Mouse (Mus musculus): ENCODE data around the gene Syn2. TPM values are rescaled to one million over a fixed set of nuclear protein-coding genes. Genes with fewer than 3 reads are reported as not detected.

The Syn2 gene
- total and polyA plus RNA-seq, 3 experiments, result 4.4 to 5.4 (median 4.5) TPM

- no peak overlapping the region for H3K9ac ChIP-seq (ENCODE audit: low read depth, low read length)
- no peaks in the 10 kb centered on the region; the same call in 1 of the 2 replicates for H3K4me1 ChIP-seq (ENCODE audit: control insufficient read depth, insufficient read depth, low read length)
- H3K27me3 ChIP-seq (ENCODE audit: control insufficient read depth, insufficient read depth, low read length), result no peaks in the 10 kb centered on the region
- no peaks in the 10 kb centered on the region for H3K79me2 ChIP-seq (replicated peaks; ENCODE audit: control insufficient read depth, insufficient read depth, low read length)
- intact Hi-C loops (cut with DNase I), result no loop called here
- H3K4me3 ChIP-seq, result no peak overlapping the region
- TF ChIP-seq CTCF (IDR thresholded peaks at IDR 0.05) (no peak), POLR2A (IDR thresholded peaks at IDR 0.05; ENCODE audit: insufficient read depth, low read depth, low read length) (no peak), EP300 (IDR thresholded peaks at IDR 0.05; ENCODE audit: insufficient read depth, low read depth, low read length) (no peak)
- no peaks in the 10 kb centered on the region for H3K36me3 ChIP-seq (ENCODE audit: control insufficient read depth, insufficient read depth, low read length)
- H3K27ac ChIP-seq, result no peak overlapping the region
- no peak for DNase-seq
- 55% methylated on average over 2 of the region's 2 CpGs for WGBS
Measured at GRCm38 (mm10) chr6:115126232-115126785, 8.4 kb upstream of the Syn2 start.

- no peak overlapping the region for H3K27ac ChIP-seq
- H3K4me1 ChIP-seq (ENCODE audit: control insufficient read depth, insufficient read depth, low read length), result no peaks in the 10 kb centered on the region; the same call in 1 of the 2 replicates
- H3K4me3 ChIP-seq, result no peak overlapping the region
- no peaks in the 10 kb centered on the region for H3K27me3 ChIP-seq (ENCODE audit: control insufficient read depth, insufficient read depth, low read length)
- no peak for TF ChIP-seq CTCF (IDR thresholded peaks at IDR 0.05)
- TF ChIP-seq POLR2A (IDR thresholded peaks at IDR 0.05; ENCODE audit: insufficient read depth, low read depth, low read length), result no peak
- TF ChIP-seq EP300 (IDR thresholded peaks at IDR 0.05; ENCODE audit: insufficient read depth, low read depth, low read length), result no peak
- H3K36me3 ChIP-seq (ENCODE audit: control insufficient read depth, insufficient read depth, low read length), result no peaks in the 10 kb centered on the region
- intact Hi-C loops (cut with DNase I), result no loop called here
- no peak for DNase-seq
- WGBS, result 53% methylated on average over 3 of the region's 3 CpGs
- H3K9ac ChIP-seq (ENCODE audit: low read depth, low read length), result no peak overlapping the region
- no peaks in the 10 kb centered on the region for H3K79me2 ChIP-seq (replicated peaks; ENCODE audit: control insufficient read depth, insufficient read depth, low read length)
Measured at GRCm38 (mm10) chr6:115126851-115127250, 7.9 kb upstream of the Syn2 start.

- WGBS, result 83% methylated on average over 5 of the region's 5 CpGs
- H3K9ac ChIP-seq (ENCODE audit: low read depth, low read length), result no peak overlapping the region
- no peaks in the 10 kb centered on the region; the same call in 1 of the 2 replicates for H3K4me1 ChIP-seq (ENCODE audit: control insufficient read depth, insufficient read depth, low read length)
- no peak for DNase-seq
- no peak overlapping the region for H3K27ac ChIP-seq
- no peaks in the 10 kb centered on the region for H3K27me3 ChIP-seq (ENCODE audit: control insufficient read depth, insufficient read depth, low read length)
- H3K36me3 ChIP-seq (ENCODE audit: control insufficient read depth, insufficient read depth, low read length), result no peaks in the 10 kb centered on the region
- no peaks in the 10 kb centered on the region for H3K79me2 ChIP-seq (replicated peaks; ENCODE audit: control insufficient read depth, insufficient read depth, low read length)
- TF ChIP-seq POLR2A (IDR thresholded peaks at IDR 0.05; ENCODE audit: insufficient read depth, low read depth, low read length) (no peak), EP300 (IDR thresholded peaks at IDR 0.05; ENCODE audit: insufficient read depth, low read depth, low read length) (no peak), CTCF (IDR thresholded peaks at IDR 0.05) (no peak)
- intact Hi-C loops (cut with DNase I), result no loop called here
- no peak overlapping the region for H3K4me3 ChIP-seq
Measured at GRCm38 (mm10) chr6:115127255-115127824, 7.4 kb upstream of the Syn2 start.

GRCm38 (mm10) chr6:115135332-115135649, 589 bp downstream of the Syn2 start:
- Histone ChIP-seq H3K4me1 (ENCODE audit: control insufficient read depth, insufficient read depth, low read length) (peaks cover 1% of the 10 kb centered on the region; the same call in 1 of the 2 replicates), H3K4me3 (peak overlapping the region; percentile 56), H3K27ac (no peak overlapping the region), H3K36me3 (ENCODE audit: control insufficient read depth, insufficient read depth, low read length) (no peaks in the 10 kb centered on the region), H3K9ac (ENCODE audit: low read depth, low read length) (peak overlapping the region; percentile 56), H3K79me2 (replicated peaks; ENCODE audit: control insufficient read depth, insufficient read depth, low read length) (no peaks in the 10 kb centered on the region), H3K27me3 (ENCODE audit: control insufficient read depth, insufficient read depth, low read length) (peaks cover 10% of the 10 kb centered on the region)
- TF ChIP-seq EP300 (IDR thresholded peaks at IDR 0.05; ENCODE audit: insufficient read depth, low read depth, low read length), result no peak
- TF ChIP-seq CTCF (IDR thresholded peaks at IDR 0.05), result no peak
- TF ChIP-seq POLR2A (IDR thresholded peaks at IDR 0.05; ENCODE audit: insufficient read depth, low read depth, low read length), result no peak
- intact Hi-C loops (cut with DNase I), result no loop called here
- peak in 1 of 2 experiments; percentile 3 for DNase-seq
- WGBS, result 4% methylated on average over 27 of the region's 27 CpGs

- no peaks in the 10 kb centered on the region for H3K79me2 ChIP-seq (replicated peaks; ENCODE audit: control insufficient read depth, insufficient read depth, low read length)
- 89% methylated on average over 8 of the region's 9 CpGs for WGBS
- H3K9ac ChIP-seq (ENCODE audit: low read depth, low read length), result no peak overlapping the region
- no peak for DNase-seq
- intact Hi-C loops (cut with DNase I), result no loop called here
- H3K4me1 ChIP-seq (ENCODE audit: control insufficient read depth, insufficient read depth, low read length), result peaks cover 1% of the 10 kb centered on the region; the same call in 1 of the 2 replicates
- H3K27me3 ChIP-seq (ENCODE audit: control insufficient read depth, insufficient read depth, low read length), result peaks cover 10% of the 10 kb centered on the region
- no peak overlapping the region for H3K4me3 ChIP-seq
- TF ChIP-seq EP300 (IDR thresholded peaks at IDR 0.05; ENCODE audit: insufficient read depth, low read depth, low read length) (no peak), CTCF (IDR thresholded peaks at IDR 0.05) (no peak), POLR2A (IDR thresholded peaks at IDR 0.05; ENCODE audit: insufficient read depth, low read depth, low read length) (no peak)
- no peaks in the 10 kb centered on the region for H3K36me3 ChIP-seq (ENCODE audit: control insufficient read depth, insufficient read depth, low read length)
- H3K27ac ChIP-seq, result no peak overlapping the region
Measured at GRCm38 (mm10) chr6:115136156-115136555, 1.5 kb downstream of the Syn2 start.

GRCm38 (mm10) chr6:115141446-115141845, 6.7 kb downstream of the Syn2 start:
- Histone ChIP-seq H3K79me2 (replicated peaks; ENCODE audit: control insufficient read depth, insufficient read depth, low read length) (no peaks in the 10 kb centered on the region), H3K27ac (no peak overlapping the region), H3K4me3 (no peak overlapping the region), H3K36me3 (ENCODE audit: control insufficient read depth, insufficient read depth, low read length) (no peaks in the 10 kb centered on the region), H3K4me1 (ENCODE audit: control insufficient read depth, insufficient read depth, low read length) (no peaks in the 10 kb centered on the region), H3K27me3 (ENCODE audit: control insufficient read depth, insufficient read depth, low read length) (no peaks in the 10 kb centered on the region), H3K9ac (ENCODE audit: low read depth, low read length) (no peak overlapping the region)
- intact Hi-C loops (cut with DNase I), result no loop called here
- 53% methylated on average over 4 of the region's 4 CpGs for WGBS
- TF ChIP-seq CTCF (IDR thresholded peaks at IDR 0.05) (no peak), EP300 (IDR thresholded peaks at IDR 0.05; ENCODE audit: insufficient read depth, low read depth, low read length) (no peak), POLR2A (IDR thresholded peaks at IDR 0.05; ENCODE audit: insufficient read depth, low read depth, low read length) (no peak)
- no peak for DNase-seq
